Mouse (Mus musculus): Measurements from ENCODE around the gene Tcf7l1. TPM values are rescaled to one million over a fixed set of nuclear protein-coding genes. Genes with fewer than 3 reads are reported as not detected.

The Tcf7l1 gene
- polyA plus RNA-seq, 1 experiment = 6.0 TPM

- no peaks in the 10 kb centered on the region; the same call in 1 of the 2 replicates for H3K4me1 ChIP-seq (replicated peaks; ENCODE audit: control insufficient read depth, insufficient read depth, low read length)
- no peak for TF ChIP-seq CTCF (IDR thresholded peaks at IDR 0.05; ENCODE audit: borderline replicate concordance, control insufficient read depth, extremely low read depth, insufficient read depth, low read length, poor library complexity)
- no peak for TF ChIP-seq POLR2A (IDR thresholded peaks at IDR 0.05; ENCODE audit: control insufficient read depth, extremely low read depth, insufficient read depth, low read length, poor library complexity)
- no peak overlapping the region for H3K27ac ChIP-seq (ENCODE audit: control insufficient read depth, insufficient read depth, low read length)
- no peak overlapping the region for H3K4me3 ChIP-seq (ENCODE audit: control insufficient read depth, insufficient read depth, low read length)
- WGBS = 92% methylated on average over 6 of the region's 6 CpGs
- H3K36me3 ChIP-seq (ENCODE audit: control insufficient read depth, insufficient read depth, low read length) = no peaks in the 10 kb centered on the region
- no peak for DNase-seq
- no peaks in the 10 kb centered on the region for H3K27me3 ChIP-seq (ENCODE audit: control insufficient read depth, insufficient read depth, low read length)
Measured at GRCm38 (mm10) chr6:72803669-72804068, 14.6 kb upstream of the Tcf7l1 start.

- Histone ChIP-seq H3K4me1 (replicated peaks; ENCODE audit: control insufficient read depth, insufficient read depth, low read length) (no peaks in the 10 kb centered on the region), H3K4me3 (ENCODE audit: control insufficient read depth, insufficient read depth, low read length) (no peak overlapping the region), H3K27ac (ENCODE audit: control insufficient read depth, insufficient read depth, low read length) (no peak overlapping the region), H3K27me3 (ENCODE audit: control insufficient read depth, insufficient read depth, low read length) (no peaks in the 10 kb centered on the region), H3K36me3 (ENCODE audit: control insufficient read depth, insufficient read depth, low read length) (no peaks in the 10 kb centered on the region)
- WGBS = 91% methylated on average over 6 of the region's 6 CpGs
- DNase-seq = no peak
- no peak for TF ChIP-seq CTCF (IDR thresholded peaks at IDR 0.05; ENCODE audit: borderline replicate concordance, control insufficient read depth, extremely low read depth, insufficient read depth, low read length, poor library complexity)
- TF ChIP-seq POLR2A (IDR thresholded peaks at IDR 0.05; ENCODE audit: control insufficient read depth, extremely low read depth, insufficient read depth, low read length, poor library complexity) = no peak
Measured at GRCm38 (mm10) chr6:72802119-72802518, 13.1 kb upstream of the Tcf7l1 start.

GRCm38 (mm10) chr6:72800641-72801040, 11.6 kb upstream of the Tcf7l1 start:
- H3K36me3 ChIP-seq (ENCODE audit: control insufficient read depth, insufficient read depth, low read length) = no peaks in the 10 kb centered on the region
- TF ChIP-seq POLR2A (IDR thresholded peaks at IDR 0.05; ENCODE audit: control insufficient read depth, extremely low read depth, insufficient read depth, low read length, poor library complexity) (no peak), CTCF (IDR thresholded peaks at IDR 0.05; ENCODE audit: borderline replicate concordance, control insufficient read depth, extremely low read depth, insufficient read depth, low read length, poor library complexity) (no peak)
- H3K27me3 ChIP-seq (ENCODE audit: control insufficient read depth, insufficient read depth, low read length) = no peaks in the 10 kb centered on the region
- no peak for DNase-seq
- no peaks in the 10 kb centered on the region for H3K4me1 ChIP-seq (replicated peaks; ENCODE audit: control insufficient read depth, insufficient read depth, low read length)
- H3K4me3 ChIP-seq (ENCODE audit: control insufficient read depth, insufficient read depth, low read length) = no peak overlapping the region
- 52% methylated on average over 2 of the region's 2 CpGs for WGBS
- H3K27ac ChIP-seq (ENCODE audit: control insufficient read depth, insufficient read depth, low read length) = no peak overlapping the region

- Histone ChIP-seq H3K36me3 (ENCODE audit: control insufficient read depth, insufficient read depth, low read length) (no peaks in the 10 kb centered on the region), H3K4me3 (ENCODE audit: control insufficient read depth, insufficient read depth, low read length) (no peak overlapping the region), H3K27ac (ENCODE audit: control insufficient read depth, insufficient read depth, low read length) (no peak overlapping the region), H3K27me3 (ENCODE audit: control insufficient read depth, insufficient read depth, low read length) (no peaks in the 10 kb centered on the region), H3K4me1 (replicated peaks; ENCODE audit: control insufficient read depth, insufficient read depth, low read length) (no peaks in the 10 kb centered on the region)
- DNase-seq = no peak
- no peak for TF ChIP-seq CTCF (IDR thresholded peaks at IDR 0.05; ENCODE audit: borderline replicate concordance, control insufficient read depth, extremely low read depth, insufficient read depth, low read length, poor library complexity)
- TF ChIP-seq POLR2A (IDR thresholded peaks at IDR 0.05; ENCODE audit: control insufficient read depth, extremely low read depth, insufficient read depth, low read length, poor library complexity) = no peak
Measured at GRCm38 (mm10) chr6:72797763-72798162, 8.7 kb upstream of the Tcf7l1 start.

GRCm38 (mm10) chr6:72795444-72795843, 6.4 kb upstream of the Tcf7l1 start:
- no peaks in the 10 kb centered on the region for H3K4me1 ChIP-seq (replicated peaks; ENCODE audit: control insufficient read depth, insufficient read depth, low read length)
- WGBS = 91% methylated on average over 16 of the region's 16 CpGs
- no peak for TF ChIP-seq POLR2A (IDR thresholded peaks at IDR 0.05; ENCODE audit: control insufficient read depth, extremely low read depth, insufficient read depth, low read length, poor library complexity)
- no peak for TF ChIP-seq CTCF (IDR thresholded peaks at IDR 0.05; ENCODE audit: borderline replicate concordance, control insufficient read depth, extremely low read depth, insufficient read depth, low read length, poor library complexity)
- no peaks in the 10 kb centered on the region for H3K27me3 ChIP-seq (ENCODE audit: control insufficient read depth, insufficient read depth, low read length)
- H3K27ac ChIP-seq (ENCODE audit: control insufficient read depth, insufficient read depth, low read length) = no peak overlapping the region
- no peaks in the 10 kb centered on the region for H3K36me3 ChIP-seq (ENCODE audit: control insufficient read depth, insufficient read depth, low read length)
- no peak for DNase-seq
- no peak overlapping the region for H3K4me3 ChIP-seq (ENCODE audit: control insufficient read depth, insufficient read depth, low read length)

GRCm38 (mm10) chr6:72794870-72795269, 5.8 kb upstream of the Tcf7l1 start:
- TF ChIP-seq CTCF (IDR thresholded peaks at IDR 0.05; ENCODE audit: borderline replicate concordance, control insufficient read depth, extremely low read depth, insufficient read depth, low read length, poor library complexity) (no peak), POLR2A (IDR thresholded peaks at IDR 0.05; ENCODE audit: control insufficient read depth, extremely low read depth, insufficient read depth, low read length, poor library complexity) (no peak)
- 82% methylated on average over 7 of the region's 7 CpGs for WGBS
- Histone ChIP-seq H3K4me1 (replicated peaks; ENCODE audit: control insufficient read depth, insufficient read depth, low read length) (no peaks in the 10 kb centered on the region), H3K27me3 (ENCODE audit: control insufficient read depth, insufficient read depth, low read length) (no peaks in the 10 kb centered on the region), H3K4me3 (ENCODE audit: control insufficient read depth, insufficient read depth, low read length) (no peak overlapping the region), H3K27ac (ENCODE audit: control insufficient read depth, insufficient read depth, low read length) (no peak overlapping the region), H3K36me3 (ENCODE audit: control insufficient read depth, insufficient read depth, low read length) (no peaks in the 10 kb centered on the region)
- no peak for DNase-seq

- DNase-seq = no peak
- H3K4me3 ChIP-seq (ENCODE audit: control insufficient read depth, insufficient read depth, low read length) = no peak overlapping the region
- TF ChIP-seq POLR2A (IDR thresholded peaks at IDR 0.05; ENCODE audit: control insufficient read depth, extremely low read depth, insufficient read depth, low read length, poor library complexity) (no peak), CTCF (IDR thresholded peaks at IDR 0.05; ENCODE audit: borderline replicate concordance, control insufficient read depth, extremely low read depth, insufficient read depth, low read length, poor library complexity) (no peak)
- peaks cover 10% of the 10 kb centered on the region; the same call in 1 of the 2 replicates for H3K27me3 ChIP-seq (ENCODE audit: control insufficient read depth, insufficient read depth, low read length)
- H3K36me3 ChIP-seq (ENCODE audit: control insufficient read depth, insufficient read depth, low read length) = no peaks in the 10 kb centered on the region
- H3K4me1 ChIP-seq (replicated peaks; ENCODE audit: control insufficient read depth, insufficient read depth, low read length) = peaks cover 7% of the 10 kb centered on the region; the same call in 1 of the 2 replicates
- H3K27ac ChIP-seq (ENCODE audit: control insufficient read depth, insufficient read depth, low read length) = no peak overlapping the region
- 96% methylated on average over 8 of the region's 8 CpGs for WGBS
Measured at GRCm38 (mm10) chr6:72792641-72793040, 3.6 kb upstream of the Tcf7l1 start.

Measured in thymus, adult 2 months (tissue).